Comparison of ENCODE assay signal across 15 mouse cellular contexts in genomic region chr5:55711786-55712185, GRCm38 (mm10).
"Had no signal": no experiment of that assay in that cellular context is flagged by ENCODE, and none has a peak within 500 bp of the region (broad histone marks: within the 10 kb centered on the region; RNA-seq: fewer than 3 reads in every experiment).

No protein-coding gene starts in this region.

- H3K36me3 ChIP-seq: limb, embryonic 13.5 days; midbrain, embryonic 10.5 days; neural tube, embryonic 15.5 days; stomach, embryonic 15.5 days had no signal

- H3K27ac ChIP-seq: layer of hippocampus, adult 2 months; limb, embryonic 13.5 days; liver, embryonic 14.5 days; midbrain, embryonic 10.5 days; neural tube, embryonic 15.5 days; stomach, embryonic 15.5 days had no signal

- H3K9ac ChIP-seq: limb, embryonic 13.5 days; liver, embryonic 14.5 days; neural tube, embryonic 15.5 days; stomach, embryonic 15.5 days had no signal

- H3K4me1 ChIP-seq: limb, embryonic 13.5 days; midbrain, embryonic 10.5 days; neural tube, embryonic 15.5 days; stomach, embryonic 15.5 days had no signal

- H3K9me3 ChIP-seq: limb, embryonic 13.5 days; midbrain, embryonic 10.5 days; neural tube, embryonic 15.5 days; stomach, embryonic 15.5 days had no signal

- DNase-seq: kidney, postnatal 10 days; kidney, postnatal 4 days; left cerebral cortex, postnatal 4 days; lung, adult 18-20 months; lung, postnatal 36 days; midbrain, embryonic 14.5 days; thymus, adult 2 months; thymus, postnatal 25 days had no signal

- H3K4me2 ChIP-seq: limb, embryonic 13.5 days; neural tube, embryonic 15.5 days; stomach, embryonic 15.5 days had no signal

- H3K4me3 ChIP-seq: layer of hippocampus, adult 2 months; limb, embryonic 13.5 days; midbrain, embryonic 10.5 days; myocyte; neural tube, embryonic 15.5 days; stomach, embryonic 15.5 days had no signal

- H3K27me3 ChIP-seq: limb, embryonic 13.5 days; neural tube, embryonic 15.5 days; stomach, embryonic 15.5 days had no signal
